Mouse (Mus musculus) cerebellum, postnatal 36 days (tissue): ENCODE measurements around the gene Ppp1r12a.

Experiments used
- DNase-seq, 2 experiments: peaks; one replicate each; pipeline ENCODE4 v3.0.0; 2021 to 2022; ENCODE audit warnings: mixed read lengths in 2 of 2

Ppp1r12a gene

DNA sequence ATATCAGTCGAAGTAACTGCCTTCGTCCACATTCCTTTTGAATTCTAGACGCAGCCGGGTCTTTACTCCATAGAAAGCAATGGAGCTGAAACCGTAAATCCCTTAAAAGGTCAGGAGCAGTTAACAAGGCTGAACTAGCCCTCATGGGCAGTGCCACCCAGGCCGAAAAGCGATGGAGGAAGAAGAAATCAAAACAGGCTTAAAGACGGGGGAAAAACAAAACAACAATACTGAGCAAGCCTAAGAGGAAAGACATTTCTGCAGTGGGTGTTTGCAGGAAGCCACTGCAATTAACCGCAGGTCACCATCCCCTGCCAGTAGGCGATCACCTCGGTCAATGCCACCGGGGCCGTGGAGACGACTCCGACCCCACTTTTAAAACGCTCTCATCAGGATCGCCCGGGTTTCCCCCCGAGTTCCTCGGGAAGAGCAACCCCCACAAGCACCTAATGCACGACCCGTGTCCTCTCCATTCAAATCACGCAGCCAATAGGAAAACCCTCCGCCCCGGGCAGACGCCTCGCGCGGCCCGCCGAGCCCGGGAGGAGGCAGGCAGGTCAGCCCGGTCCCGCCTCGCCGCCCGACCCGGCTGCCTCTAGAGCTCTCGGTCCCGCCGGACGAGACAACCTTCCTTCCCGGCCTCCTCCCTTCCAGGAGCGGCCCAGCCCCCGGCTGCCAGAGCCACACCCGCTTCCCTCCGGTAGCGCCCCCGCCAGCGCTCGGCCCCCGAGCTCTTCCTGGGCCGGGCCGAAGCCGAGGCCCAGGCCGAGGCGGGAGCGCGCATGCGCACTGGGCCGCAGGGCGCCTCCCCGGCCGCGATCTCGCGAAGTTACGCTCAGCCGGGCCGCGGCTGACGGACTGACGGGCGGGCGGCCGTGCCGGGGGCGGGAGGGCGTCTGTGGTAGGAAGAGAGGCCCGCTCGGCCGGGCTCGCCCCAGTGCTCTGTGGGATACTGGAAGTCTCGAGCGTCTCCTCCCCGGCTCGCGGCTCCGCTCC is at the start of gene Ppp1r12a:
TSS of gene Ppp1r12a (plus strand) at position 933 of the 996 bp plus-strand sequence.
- DNase-seq: peak; percentile 92 to 98

DNA sequence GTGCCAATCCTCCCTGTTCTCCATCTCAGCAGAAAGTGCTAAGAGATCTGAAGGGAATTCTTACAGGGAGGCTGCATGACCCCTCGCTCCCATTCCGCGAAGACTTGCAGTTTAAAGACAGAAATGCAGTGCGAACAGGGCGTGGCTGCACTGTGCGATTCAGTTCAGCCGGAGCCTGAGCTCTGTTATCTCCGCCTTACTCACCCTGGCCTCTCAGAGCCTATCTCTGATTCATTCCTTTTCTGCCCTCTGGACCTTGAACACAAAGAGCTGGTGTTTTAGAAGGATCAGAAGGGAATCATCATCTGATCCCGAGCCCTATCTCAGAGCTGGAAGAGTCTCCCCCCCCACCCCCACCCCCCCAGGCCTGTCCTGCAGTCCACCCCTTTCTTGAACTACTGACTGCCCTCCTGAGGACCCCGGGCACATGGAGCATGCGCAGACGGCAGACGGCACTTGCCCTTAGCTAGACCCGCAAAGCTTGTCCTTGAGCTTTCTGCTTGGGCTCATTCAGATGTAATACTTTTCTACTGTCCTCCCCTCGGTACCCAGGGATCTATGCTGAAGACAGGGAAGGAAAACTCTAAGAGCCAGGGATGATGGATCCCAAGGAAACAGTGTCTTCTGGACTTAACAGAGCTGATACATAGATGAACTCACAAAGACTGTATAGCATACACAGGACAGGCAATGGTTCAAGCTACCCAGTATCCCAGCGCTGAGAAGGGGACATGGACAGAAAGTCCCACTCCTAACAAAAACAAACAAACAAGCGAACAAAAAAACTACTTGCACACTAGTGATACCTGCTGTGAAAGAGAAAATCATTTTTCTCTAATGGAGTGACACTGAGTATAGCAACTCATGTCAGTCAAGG is 48.4 kb upstream of the Ppp1r12a start:
- no peak for DNase-seq

DNA sequence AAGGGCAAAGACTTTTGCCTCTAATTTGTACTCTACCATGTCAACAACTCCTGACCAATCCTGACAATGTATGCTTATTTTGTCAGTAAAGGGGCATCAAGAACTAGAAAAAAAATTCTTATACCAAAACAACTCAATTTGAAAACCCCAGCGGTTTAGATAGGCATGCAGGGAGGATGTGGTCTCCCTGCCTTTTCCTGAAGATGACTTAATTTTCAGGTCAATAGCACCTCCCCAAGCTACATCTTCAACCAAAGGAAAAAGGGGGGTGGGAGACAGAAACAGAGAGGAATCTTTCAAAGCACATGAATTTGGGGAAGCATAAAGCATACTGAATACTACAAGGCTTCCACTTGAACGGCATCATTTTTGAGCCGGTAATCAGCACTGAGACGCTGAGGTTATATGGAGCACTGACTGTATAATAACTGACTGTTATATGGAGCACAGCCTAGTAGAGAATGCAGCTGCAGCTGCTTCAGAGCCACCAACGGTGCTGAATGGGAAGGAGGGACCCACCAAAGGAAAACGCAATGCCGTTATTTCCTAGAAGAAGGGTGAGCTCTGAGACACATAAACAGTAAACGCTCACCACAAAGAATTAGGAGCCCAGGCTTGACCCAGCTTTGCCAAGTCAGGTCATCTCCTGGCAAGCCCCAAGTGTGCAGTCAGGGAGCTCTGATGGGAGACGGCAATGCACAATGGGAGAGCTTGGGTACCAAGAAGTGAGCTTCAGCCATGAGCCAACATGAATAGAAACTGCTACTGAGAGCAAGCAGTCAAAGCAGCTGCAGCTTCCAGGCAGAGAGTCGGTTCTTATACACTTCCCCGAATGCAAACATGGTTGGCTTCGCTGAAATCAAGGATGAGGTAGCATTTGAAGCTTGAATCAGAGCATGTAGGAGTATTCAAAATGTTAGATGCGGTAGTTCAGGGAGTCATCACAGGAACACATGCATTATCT is 43.5 kb upstream of the Ppp1r12a start:
- DNase-seq: no peak

DNA sequence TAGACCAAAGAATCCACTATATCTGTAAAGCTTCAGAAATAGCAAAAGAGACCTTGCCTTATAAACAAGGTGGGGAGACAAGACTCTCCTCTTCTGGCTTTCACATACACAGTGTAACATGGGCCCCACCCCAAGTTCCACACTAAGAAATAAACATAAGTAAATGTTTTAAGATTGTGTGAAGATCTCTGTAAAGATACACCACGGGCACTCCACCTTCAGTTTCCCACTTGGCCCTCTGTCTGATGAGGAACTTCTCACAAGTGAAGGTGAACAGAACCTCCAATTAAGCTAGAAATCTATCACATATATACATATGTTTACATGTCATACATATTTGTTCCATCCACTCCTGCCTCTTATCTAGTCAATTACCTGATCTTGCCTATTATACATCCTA is 42.6 kb upstream of the Ppp1r12a start:
- DNase-seq: no peak

DNA sequence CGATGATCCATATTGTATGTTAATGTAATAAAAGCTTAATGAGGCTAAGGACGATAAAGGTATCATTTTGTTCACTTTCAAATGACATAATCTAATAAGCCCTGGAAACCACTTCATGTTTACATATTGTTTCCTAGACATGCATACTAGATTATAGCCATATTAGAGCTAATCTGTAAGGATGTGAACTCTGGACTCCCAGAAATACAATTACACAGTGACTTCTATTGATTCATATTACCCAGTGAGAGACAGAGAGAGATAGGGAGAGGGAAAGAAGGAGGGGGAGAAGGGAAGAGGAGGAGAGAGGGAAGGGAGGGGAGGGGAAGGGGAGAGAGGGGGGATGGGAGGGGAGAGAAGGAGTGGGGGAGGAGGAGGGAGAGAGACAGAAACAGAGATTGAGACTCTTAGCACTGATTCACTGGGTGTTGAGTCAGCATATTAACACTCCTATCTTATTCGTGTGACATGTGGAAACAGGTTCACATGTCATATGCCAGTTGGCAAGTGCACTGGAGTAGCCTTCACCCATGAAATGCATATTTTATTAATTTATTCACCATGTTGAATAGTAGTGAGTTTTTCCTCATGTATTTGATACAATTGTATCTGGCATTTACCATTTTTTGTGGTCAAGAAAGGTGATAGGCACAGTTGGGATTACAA is 36.9 kb upstream of the Ppp1r12a start:
- no peak for DNase-seq

DNA sequence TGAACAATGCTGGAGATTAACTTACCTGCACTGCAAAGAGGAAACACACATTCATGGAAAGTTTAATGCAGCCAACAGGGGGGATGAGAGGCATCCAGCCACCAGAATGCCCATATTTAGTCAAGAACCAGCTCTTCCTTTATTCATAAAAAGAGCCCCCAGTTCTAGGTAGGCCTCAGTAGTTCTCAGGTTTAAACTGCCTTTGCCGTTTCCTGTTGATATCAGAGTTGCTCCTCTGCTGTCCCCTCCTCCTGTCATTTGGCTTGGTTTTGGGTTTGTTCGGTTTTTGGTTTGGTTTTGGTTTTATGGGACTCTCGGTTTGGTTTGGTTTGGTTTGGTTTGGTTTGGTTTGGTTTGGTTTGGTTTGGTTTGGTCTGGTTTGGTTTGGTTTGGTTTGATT is 32.8 kb upstream of the Ppp1r12a start:
- no peak for DNase-seq

DNA sequence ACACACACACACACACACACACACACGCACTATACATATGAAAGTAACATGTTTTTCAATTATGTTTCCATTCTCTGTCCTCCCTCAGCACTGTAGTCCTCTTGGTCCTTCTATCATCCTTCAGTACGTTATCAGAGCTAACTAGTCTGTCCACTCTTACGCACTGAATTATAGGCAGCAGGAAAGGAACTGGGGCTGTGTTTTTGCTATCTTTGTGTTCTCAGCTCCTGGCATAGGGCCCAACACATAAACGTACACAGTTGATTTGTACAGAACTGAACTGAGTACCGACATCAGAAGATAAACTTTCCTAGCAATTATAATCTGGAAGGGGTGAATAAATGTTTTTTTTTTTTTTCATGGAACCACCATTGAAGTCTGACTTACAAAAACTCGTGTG is 30.1 kb upstream of the Ppp1r12a start:
- no peak for DNase-seq

DNA sequence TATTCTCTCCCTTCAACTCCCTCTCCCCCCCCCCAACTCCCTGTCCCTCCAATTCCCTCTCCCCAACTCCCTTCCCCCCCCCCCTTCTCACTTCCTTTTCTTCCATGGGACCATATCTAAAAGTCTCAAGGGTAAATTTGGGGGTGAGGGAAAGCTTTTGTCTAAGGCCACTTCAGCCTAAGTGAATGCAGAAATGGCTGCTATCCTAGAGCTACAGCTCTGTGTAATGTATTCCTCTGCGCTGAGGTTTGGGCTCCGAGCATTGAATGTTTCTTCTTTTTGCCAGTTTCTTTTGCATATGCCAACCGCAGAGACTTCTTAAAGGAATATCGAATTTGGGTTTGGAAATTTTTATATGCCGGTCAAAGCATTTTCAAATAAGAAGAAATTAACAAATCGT is 28.7 kb upstream of the Ppp1r12a start:
- no peak for DNase-seq

DNA sequence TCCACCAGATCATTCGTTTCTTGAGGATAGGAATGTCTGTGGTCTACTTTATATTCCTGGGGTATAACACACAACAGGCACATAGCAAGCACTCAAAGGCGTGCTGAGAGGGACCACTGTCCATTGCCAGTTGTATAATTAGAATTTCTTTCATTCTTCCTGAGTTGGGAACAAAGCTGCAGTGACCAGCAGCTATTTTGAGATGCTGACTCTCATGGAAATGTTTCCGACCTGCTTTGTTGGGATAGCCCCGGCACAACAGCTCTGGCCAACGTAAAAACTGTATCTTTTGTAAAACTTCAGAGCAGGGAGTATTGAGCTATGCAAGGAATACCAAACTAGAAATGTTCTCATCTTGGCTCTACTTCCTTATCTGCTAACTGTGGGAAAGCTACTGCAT is 28.2 kb upstream of the Ppp1r12a start:
- no peak for DNase-seq

DNA sequence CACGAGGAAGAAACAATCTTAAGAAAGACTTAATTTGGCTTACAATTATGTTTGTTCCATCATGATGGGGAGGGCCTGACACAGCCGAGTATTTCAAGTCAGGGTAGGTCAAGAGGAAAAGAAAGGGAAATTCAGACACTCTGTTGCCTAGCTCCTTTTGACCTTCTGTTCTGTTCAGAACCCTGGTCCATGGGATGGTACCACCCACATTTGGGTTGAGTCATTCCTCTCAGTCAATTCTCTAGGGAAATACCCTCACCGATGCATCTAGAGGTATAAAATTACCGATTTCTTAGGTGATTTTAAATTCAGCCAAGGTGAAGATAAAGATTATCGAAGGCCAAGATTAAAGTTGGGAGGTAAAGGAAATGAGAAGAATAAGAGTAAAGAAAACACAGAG is 23.6 kb upstream of the Ppp1r12a start:
- DNase-seq: no peak

DNA sequence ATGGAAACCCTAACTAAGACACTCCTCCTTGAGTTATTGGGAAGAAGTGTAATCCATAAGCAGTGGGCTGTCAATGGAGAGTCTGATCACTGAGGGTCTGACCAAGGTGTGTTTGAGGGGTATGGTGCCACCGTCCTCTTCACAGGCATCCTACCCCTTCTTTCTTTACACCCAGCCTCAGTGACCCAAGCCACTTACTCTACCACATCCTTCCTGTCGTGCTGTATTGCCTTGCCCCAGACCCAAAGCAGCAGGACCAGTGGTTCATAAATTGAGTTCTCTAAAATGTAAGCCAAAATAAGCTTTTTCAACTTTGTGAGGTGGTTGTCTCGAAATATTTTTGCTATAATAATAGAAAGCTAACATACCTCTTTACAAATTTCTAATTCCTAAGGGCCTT is 22.2 kb upstream of the Ppp1r12a start:
- DNase-seq: no peak

DNA sequence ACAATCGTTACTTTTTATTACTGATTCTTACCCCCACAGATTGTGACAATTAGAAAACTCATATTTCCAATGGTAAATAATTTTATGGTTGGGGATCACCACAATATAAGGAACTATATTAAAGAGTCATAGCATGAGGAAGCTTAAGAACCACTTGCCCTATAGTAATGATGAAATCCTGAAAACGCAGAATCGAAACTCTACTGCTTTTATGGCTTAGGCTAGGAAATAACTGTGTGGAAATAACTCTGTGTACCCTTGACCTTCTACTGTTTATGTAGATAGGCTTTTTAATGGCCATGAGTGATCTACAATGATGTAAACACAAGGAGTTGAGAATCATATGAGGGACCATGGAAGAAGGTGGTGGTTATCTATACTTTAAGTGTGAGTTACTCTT is 21.3 kb upstream of the Ppp1r12a start:
- no peak for DNase-seq

DNA sequence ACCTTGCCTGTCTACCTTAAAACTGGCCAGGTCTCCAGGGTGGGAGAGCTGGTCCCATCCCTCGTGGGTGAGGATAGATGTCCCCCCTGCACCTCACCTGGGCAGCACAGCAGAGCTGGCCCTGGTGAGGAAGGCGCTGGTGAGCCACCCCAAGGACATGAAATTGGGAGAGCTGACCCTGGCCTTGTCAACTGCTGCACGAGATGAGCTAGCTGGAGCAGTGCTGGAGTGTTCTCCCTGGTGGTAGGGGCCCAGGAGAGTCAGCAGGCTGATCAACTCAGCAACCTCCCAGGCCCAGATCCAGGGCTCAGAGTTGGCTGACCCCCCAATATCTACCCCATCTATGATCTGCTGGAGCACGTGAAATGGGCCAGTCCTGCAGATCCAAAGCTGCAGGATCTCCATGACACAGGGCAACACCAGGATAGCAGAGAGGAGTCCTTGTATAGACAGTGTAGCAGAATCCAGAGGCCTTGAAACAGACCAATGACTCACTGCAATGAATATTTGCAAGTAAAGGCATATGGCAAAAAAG is 17.9 kb upstream of the Ppp1r12a start:
- DNase-seq: no peak

DNA sequence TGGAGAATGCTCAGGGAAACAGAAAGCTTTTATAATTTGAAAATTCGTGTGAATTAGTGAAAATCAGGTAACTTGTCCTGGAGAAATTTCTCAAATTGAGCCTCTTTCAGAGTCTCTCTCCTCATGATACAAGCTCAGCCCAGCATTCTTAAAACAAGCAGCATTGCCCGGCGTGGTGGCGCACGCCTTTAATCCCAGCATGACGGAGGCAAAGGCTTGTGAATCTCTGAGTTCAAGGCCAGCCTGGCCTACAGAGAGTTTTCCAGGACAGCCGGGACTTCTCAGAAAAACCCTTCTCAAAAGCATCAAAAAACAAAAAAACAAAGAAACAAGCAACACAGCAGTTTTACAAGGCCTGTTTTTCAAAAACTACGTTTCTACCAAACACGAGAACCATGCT is 16.3 kb upstream of the Ppp1r12a start:
- DNase-seq: no peak

DNA sequence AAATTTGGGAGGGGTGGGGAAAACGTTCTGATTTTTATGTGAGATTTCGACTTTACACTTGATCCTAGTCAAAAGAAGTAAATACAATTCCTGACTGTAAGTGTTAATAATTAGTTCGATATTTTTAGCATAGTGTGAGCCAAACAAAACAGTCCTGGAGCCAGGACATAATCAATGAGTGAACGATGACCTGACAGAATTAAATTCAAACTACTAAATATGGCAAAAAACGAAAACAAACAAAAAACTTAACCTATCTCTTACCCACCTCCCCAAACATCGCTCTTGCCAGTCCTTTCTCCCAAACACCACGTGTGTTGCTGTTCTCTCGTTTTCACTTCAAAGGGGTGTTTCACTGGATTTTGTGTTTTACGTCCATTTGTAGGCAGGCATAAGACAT is 15.0 kb upstream of the Ppp1r12a start:
- no peak for DNase-seq

DNA sequence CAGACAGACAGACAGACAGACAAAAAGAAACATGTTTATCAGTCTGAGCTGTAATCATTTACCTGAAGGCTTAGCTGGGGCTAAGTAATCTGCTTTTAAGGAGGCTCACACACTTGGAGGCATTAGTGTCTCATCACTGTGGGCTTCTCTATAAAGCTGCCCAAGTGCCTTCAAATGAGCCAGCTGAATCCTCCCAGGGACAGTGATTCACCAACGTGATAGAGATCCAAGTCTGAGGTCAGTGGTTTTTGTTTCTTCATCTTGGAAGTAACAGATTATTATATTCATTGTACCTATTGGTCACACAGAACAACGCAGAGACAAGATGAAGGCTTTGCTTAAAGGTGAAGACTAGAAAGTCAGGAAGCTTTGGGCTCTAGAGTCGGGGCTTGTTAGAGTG is 8.7 kb upstream of the Ppp1r12a start:
- no peak for DNase-seq

DNA sequence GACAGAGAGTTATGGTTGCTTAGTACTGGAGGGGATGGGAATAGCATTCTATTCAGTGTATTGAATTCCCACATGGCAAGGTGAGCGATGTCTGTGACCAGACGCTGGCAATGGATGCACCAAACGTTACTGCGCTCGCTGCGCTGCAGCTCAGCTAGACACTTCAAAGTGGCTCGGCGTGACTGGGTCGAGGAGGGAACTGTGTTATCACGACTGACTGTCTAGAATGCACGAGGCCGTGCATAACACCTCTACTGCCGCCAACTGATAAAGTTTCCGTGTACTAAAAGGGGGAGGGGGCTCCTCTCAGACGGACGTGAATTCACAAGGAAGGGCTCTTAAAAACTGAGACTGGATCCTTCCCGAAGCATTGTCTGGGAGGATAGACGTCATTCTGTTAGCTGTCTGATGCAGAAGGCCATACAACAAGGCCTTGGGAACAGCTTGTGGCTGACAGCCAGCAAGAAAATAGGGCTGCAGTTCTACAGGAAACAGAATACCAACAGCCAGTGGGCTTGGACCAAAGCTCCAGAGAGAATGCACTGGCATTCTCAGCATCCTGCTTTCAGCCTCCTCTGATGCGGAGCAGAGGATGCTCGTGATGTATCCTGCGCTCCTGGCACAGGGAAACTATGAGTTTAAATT is 6.8 kb upstream of the Ppp1r12a start:
- DNase-seq: no peak

DNA sequence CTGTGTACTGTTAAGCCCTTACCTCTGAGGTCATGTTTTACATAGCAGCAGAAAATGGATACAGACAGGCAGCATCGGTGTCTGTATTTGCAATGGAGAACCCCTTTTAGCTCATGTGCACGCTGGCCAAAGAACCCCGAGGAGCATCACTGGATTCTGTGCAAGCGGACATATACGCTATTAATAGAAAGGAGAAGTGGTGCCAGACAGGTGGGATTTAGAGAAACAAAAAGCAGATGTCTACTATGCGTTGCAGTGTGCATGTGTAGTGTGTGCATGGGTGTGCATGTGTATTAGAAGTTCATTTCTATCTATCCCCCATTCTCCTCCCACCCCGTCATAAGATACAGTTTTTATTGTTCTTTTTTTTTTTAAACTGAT is 6.3 kb upstream of the Ppp1r12a start:
- DNase-seq: no peak

DNA sequence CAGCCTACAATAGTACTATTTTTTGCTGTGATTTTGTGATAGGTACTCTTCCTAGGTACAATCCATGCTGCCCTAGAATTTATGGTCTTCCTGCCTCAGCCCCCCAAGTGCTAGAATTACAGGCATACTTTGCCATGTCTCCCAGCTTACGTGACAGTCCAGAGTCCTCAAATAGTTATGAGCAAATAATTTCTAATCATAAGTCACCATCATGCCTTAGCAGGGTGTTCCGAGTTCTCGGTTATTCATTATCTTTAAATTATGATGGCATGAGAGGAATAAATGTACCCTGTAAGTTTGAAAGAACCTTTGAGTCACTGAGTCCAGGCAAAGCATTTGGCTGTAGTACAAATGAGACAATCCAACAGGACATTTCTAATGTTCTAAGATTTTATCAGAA is 5.9 kb upstream of the Ppp1r12a start:
- no peak for DNase-seq

DNA sequence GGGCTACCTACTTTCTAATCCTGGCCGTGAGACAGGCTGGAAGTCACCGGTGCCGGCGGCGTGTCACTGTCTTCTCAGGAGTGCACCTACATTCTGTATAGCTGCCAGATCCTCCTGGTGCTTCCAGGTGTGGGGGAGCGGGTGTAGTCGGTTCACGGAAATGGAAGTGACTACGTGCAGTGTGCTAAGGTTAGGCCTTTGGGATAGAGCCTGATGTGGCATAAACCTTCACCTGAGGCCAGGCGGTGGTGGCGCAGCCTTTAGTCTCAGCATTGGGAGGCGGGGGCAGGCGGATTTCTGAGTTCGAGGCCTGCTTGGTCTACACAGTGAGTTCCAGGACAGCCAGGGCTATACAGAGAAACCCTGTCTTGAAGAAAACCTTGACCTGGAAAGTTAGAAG is 3.0 kb upstream of the Ppp1r12a start:
- DNase-seq: no peak
